Mouse (Mus musculus) hindbrain, embryonic 14.5 days (tissue): ENCODE measurements around the gene Rpl21. TPM values are rescaled to one million over a fixed set of nuclear protein-coding genes. Genes with fewer than 3 reads are reported as not detected.

Source experiments
- ATAC-seq: fragments of 200-750 bp; cut with Nextera tagmentation; 2 replicates; pipeline ENCODE4 v1.8.0; 2017; ENCODE audit warnings: moderate number of reproducible peaks, mild to moderate bottlenecking, moderate TSS enrichment, moderate library complexity; ENCODE audit not compliant: low FRiP score
- DNase-seq: peaks from one replicate; pipeline ENCODE4 v3.0.0-alpha.2; 2015; ENCODE audit warnings: low spot score
- H3K27ac ChIP-seq: fragments of 300-500 bp; sonication (generic); 2 replicates; pipeline ENCODE4 v1.5.1; 2014; ENCODE audit warnings: mild to moderate bottlenecking, moderate library complexity
- H3K27me3 ChIP-seq: fragments of 300-500 bp; sonication (generic); 2 replicates; pipeline ENCODE4 v1.6.1; 2014; ENCODE audit warnings: mild to moderate bottlenecking, low read length, mixed read lengths; ENCODE audit not compliant: control insufficient read depth, insufficient read depth
- H3K36me3 ChIP-seq: fragments of 300-500 bp; sonication (generic); replicated peaks from 2 replicates; pipeline ENCODE4 v1.6.1; 2014; ENCODE audit not compliant: control insufficient read depth, insufficient read depth
- H3K4me1 ChIP-seq: fragments of 300-500 bp; sonication (generic); replicated peaks from 2 replicates; pipeline ENCODE4 v1.6.1; 2014; ENCODE audit warnings: antibody characterized with exemption, low read length, mixed read lengths; ENCODE audit not compliant: control insufficient read depth, insufficient read depth
- H3K4me2 ChIP-seq: fragments of 300-500 bp; sonication (generic); replicated peaks from 2 replicates; pipeline ENCODE4 v1.6.1; 2014; ENCODE audit warnings: mild to moderate bottlenecking, moderate library complexity
- H3K4me3 ChIP-seq: fragments of 300-500 bp; sonication (generic); replicated peaks from 2 replicates; pipeline ENCODE4 v1.5.1; 2014; ENCODE audit warnings: mild to moderate bottlenecking, low read length
- H3K9ac ChIP-seq: fragments of 300-500 bp; sonication (generic); 2 replicates; pipeline ENCODE4 v1.6.1; 2014
- H3K9me3 ChIP-seq: fragments of 300-500 bp; sonication (generic); 2 replicates; pipeline ENCODE4 v1.6.1; 2016; ENCODE audit warnings: low read length; ENCODE audit not compliant: control insufficient read depth
- whole genome bisulfite sequencing: fragments of 180-500 bp; shearing (Covaris S2); extraction: QIAGEN DNeasy Blood & Tissue Kit; methylation state at CpG from one replicate; pipeline ENCODE4 v1.1.7; 2014; 5-methylcytosine and 5-hydroxymethylcytosine counted together
- polyA plus RNA-seq: library from polyadenylated mRNA; unstranded; fragments of >200 nt; fragmentation: Nextera tagmentation; extraction: Ambion mirVana; gene quantifications from 2 replicates; pipeline ENCODE4 v1.2.1, GENCODE M21; 2014

Rpl21 gene
- polyA plus RNA-seq, 1 experiment from 2014 or later = 419 TPM

GRCm38 (mm10) chr5:146818906-146819623 is 13.6 kb upstream of the Rpl21 start:
- no peaks in the 10 kb centered on the region for H3K4me1 ChIP-seq
- no peaks in the 10 kb centered on the region for H3K9me3 ChIP-seq
- no peak overlapping the region for H3K4me2 ChIP-seq
- no peak overlapping the region for H3K4me3 ChIP-seq
- no peaks in the 10 kb centered on the region for H3K27me3 ChIP-seq
- DNase-seq (no peak), ATAC-seq (no peak)
- no peak overlapping the region for H3K9ac ChIP-seq
- no peak overlapping the region for H3K27ac ChIP-seq
- H3K36me3 ChIP-seq = no peaks in the 10 kb centered on the region
- 68% methylated on average over 8 of the region's 8 CpGs for WGBS

GRCm38 (mm10) chr5:146823005-146823404 is 9.7 kb upstream of the Rpl21 start:
- ATAC-seq = no peak

DNA sequence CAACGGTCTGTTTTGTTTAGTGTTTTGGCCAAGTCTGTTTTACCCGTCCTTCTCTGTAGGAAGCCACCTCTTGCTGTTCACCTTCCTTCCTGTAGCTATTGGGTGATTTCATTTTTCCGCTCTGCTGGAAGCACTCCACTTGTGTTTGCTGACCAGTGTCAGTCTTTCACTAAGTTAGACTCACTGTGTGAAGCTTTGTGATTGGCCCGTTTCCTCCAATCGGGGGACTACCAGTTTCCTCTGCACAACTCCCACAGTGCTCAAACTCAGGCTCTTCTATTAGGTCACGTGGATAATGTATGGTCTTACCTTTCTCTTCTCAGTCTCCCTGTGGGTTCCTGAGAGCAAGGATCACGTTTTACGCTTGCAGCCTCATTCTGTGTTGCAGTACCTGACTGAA is 3.2 kb upstream of the Rpl21 start:
- H3K9ac ChIP-seq = no peak overlapping the region
- H3K9me3 ChIP-seq = no peaks in the 10 kb centered on the region
- no peak for ATAC-seq
- peaks cover 5% of the 10 kb centered on the region for H3K36me3 ChIP-seq
- H3K4me1 ChIP-seq = peaks cover 9% of the 10 kb centered on the region
- DNase-seq = no peak
- no peak overlapping the region for H3K27ac ChIP-seq
- no peak overlapping the region for H3K4me2 ChIP-seq
- H3K27me3 ChIP-seq = no peaks in the 10 kb centered on the region
- no peak overlapping the region for H3K4me3 ChIP-seq
- 46% methylated on average over 8 of the region's 8 CpGs for WGBS

More at GRCm38 (mm10) chr5:146823005-146823404, 9.7 kb upstream of the Rpl21 start:
- Histone ChIP-seq H3K4me1 (no peaks in the 10 kb centered on the region), H3K36me3 (no peaks in the 10 kb centered on the region), H3K9ac (no peak overlapping the region), H3K4me2 (no peak overlapping the region), H3K27me3 (no peaks in the 10 kb centered on the region), H3K27ac (no peak overlapping the region), H3K4me3 (no peak overlapping the region), H3K9me3 (no peaks in the 10 kb centered on the region)
- WGBS = 79% methylated on average over 5 of the region's 5 CpGs
- no peak for DNase-seq

- peak overlapping the region; percentile 58 for H3K4me2 ChIP-seq
- peaks cover 34% of the 10 kb centered on the region for H3K36me3 ChIP-seq
- DNase-seq = no peak
- no peak for ATAC-seq
- H3K27ac ChIP-seq = peak overlapping the region; percentile 87
- H3K9me3 ChIP-seq = no peaks in the 10 kb centered on the region
- WGBS = 51% methylated on average over 7 of the region's 7 CpGs
- peak overlapping the region; percentile 76 for H3K9ac ChIP-seq
- H3K27me3 ChIP-seq = no peaks in the 10 kb centered on the region
- H3K4me3 ChIP-seq = peak overlapping the region; percentile 59
- H3K4me1 ChIP-seq = peaks cover 12% of the 10 kb centered on the region
Measured at GRCm38 (mm10) chr5:146832435-146832768, 288 bp upstream of the Rpl21 start.

DNA sequence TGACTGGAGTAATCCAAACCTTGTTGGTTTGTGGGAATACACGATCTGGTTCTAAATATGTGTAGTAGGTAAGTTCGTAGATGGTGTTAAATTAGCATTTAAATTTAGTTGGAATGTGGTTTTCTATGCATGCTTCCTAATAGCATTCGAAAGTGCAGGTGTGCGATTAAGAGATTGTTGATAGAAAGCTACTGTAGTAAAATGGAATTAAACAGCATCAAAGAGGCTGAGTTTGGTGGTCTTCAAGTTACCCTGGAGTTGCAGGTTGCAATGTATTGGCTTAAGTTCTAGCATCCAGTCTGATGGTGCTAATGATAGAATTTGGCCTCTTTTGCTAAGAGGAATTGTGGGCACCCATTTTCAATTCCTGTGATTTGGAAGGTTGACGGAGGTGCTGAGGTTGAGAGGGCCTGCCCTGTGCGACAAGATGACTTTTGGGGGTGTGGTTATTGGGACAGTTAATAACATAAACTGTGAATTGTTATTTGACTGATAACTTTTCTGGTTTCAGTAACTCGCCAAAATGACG is 1.0 kb downstream of the Rpl21 start:
- H3K9me3 ChIP-seq = no peaks in the 10 kb centered on the region
- H3K4me1 ChIP-seq = peaks cover 12% of the 10 kb centered on the region
- peak overlapping the region; percentile 76 for H3K9ac ChIP-seq
- peak overlapping the region; percentile 59 for H3K4me3 ChIP-seq
- no peak for DNase-seq
- H3K4me2 ChIP-seq = peak overlapping the region; percentile 58
- H3K27me3 ChIP-seq = no peaks in the 10 kb centered on the region
- ATAC-seq = no peak
- peaks cover 47% of the 10 kb centered on the region for H3K36me3 ChIP-seq
- H3K27ac ChIP-seq = peak overlapping the region; percentile 87
- WGBS = 27% methylated on average over 8 of the region's 8 CpGs

DNA sequence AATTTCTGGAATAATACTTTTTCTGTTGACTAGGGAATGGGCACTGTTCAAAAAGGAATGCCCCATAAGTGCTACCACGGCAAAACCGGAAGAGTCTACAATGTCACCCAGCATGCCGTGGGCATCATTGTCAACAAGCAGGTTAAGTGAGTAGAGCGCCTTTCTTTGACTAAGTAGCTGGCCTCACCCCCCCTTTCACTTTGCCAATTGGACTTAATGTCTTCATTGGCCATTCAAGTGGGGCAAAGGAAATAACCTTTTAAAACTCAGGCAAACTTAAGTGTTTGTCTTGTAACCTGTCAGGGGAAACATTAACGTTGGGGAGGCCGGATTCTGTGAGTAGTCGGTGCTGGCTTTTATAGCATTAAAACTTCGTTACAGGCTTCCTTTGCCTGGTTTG is 2.3 kb downstream of the Rpl21 start:
- H3K27me3 ChIP-seq = no peaks in the 10 kb centered on the region
- DNase-seq (no peak), ATAC-seq (no peak)
- peaks cover 57% of the 10 kb centered on the region for H3K36me3 ChIP-seq
- H3K4me2 ChIP-seq = no peak overlapping the region
- no peak overlapping the region for H3K9ac ChIP-seq
- peaks cover 12% of the 10 kb centered on the region for H3K4me1 ChIP-seq
- H3K4me3 ChIP-seq = no peak overlapping the region
- H3K9me3 ChIP-seq = no peaks in the 10 kb centered on the region
- no peak overlapping the region for H3K27ac ChIP-seq
- 92% methylated on average over 8 of the region's 8 CpGs for WGBS

GRCm38 (mm10) chr5:146837967-146838720 is 5.5 kb downstream of the Rpl21 start:
- no peak for DNase-seq
- WGBS = 71% methylated on average over 7 of the region's 7 CpGs
- H3K4me1 ChIP-seq = peaks cover 12% of the 10 kb centered on the region
- no peak overlapping the region for H3K9ac ChIP-seq
- no peaks in the 10 kb centered on the region for H3K27me3 ChIP-seq
- H3K9me3 ChIP-seq = no peaks in the 10 kb centered on the region
- no peak for ATAC-seq
- no peak overlapping the region for H3K4me3 ChIP-seq
- peaks cover 57% of the 10 kb centered on the region for H3K36me3 ChIP-seq
- H3K4me2 ChIP-seq = no peak overlapping the region
- H3K27ac ChIP-seq = no peak overlapping the region

DNA sequence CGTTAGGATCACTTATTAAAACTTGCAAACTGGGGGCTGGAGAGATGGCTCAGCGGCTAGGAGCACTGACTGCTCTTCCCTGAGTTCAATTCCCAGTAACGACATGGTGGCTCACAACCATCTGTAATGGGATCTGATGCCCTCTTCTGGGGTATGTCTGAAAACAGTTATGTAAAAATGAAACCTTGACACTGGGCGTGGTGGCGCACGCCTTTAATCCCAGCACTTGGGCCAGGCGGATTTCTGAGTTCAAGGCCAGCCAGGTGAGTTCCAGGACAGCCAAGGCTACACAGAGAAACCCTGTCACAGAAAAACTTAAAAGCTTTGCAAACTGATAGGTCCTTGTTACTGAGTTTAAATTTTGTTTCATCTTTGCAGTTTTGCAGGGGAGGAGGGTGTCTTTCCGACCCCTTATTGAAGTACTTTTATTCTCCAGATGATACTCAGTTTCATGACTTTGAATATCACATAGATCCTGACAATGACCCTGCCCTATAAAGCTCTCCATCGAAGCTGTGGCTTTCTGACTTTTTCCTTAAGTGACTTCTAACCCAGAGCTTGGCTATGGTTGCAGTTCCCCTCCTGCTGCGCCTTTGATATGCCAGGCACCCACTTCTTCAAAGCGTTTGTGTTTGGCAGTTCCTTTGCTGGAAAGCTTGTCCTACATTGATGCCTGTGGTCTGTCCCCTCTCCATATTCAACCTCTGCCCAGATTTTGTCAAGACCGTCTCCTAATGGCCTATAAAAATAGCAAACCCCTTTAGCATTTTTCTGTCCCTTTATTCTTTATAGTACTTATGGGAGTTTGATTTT is 6.4 kb downstream of the Rpl21 start:
- H3K9ac ChIP-seq = no peak overlapping the region
- H3K36me3 ChIP-seq = peaks cover 57% of the 10 kb centered on the region
- H3K4me3 ChIP-seq = no peak overlapping the region
- no peaks in the 10 kb centered on the region for H3K27me3 ChIP-seq
- no peak overlapping the region for H3K4me2 ChIP-seq
- ATAC-seq (no peak), DNase-seq (no peak)
- H3K9me3 ChIP-seq = no peaks in the 10 kb centered on the region
- H3K4me1 ChIP-seq = peaks cover 7% of the 10 kb centered on the region
- H3K27ac ChIP-seq = no peak overlapping the region
- WGBS = 55% methylated on average over 12 of the region's 12 CpGs

DNA sequence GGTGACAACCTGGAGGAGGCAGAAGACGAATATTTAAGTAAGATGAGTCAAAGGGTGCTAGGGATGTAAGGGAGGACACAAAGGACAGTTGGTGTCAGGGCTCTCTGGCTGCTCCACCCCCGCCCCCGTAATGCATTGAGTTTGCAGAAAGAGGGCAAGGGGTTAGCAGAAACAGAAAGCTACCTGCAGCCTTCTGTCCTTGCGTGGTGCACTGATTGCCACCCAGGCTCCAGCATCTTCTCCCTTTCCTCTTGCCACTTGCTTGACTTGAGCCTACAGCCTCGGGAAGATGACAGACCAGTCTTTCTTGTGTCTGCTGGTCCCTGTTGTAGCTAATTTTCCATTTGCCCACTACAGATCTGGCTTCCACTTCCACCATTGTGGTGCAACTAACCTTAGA is 7.1 kb downstream of the Rpl21 start:
- DNase-seq (no peak), ATAC-seq (no peak)
- Histone ChIP-seq H3K4me2 (no peak overlapping the region), H3K9ac (no peak overlapping the region), H3K4me3 (no peak overlapping the region), H3K9me3 (no peaks in the 10 kb centered on the region), H3K4me1 (peaks cover 5% of the 10 kb centered on the region; the same call in 1 of the 2 replicates), H3K36me3 (peaks cover 49% of the 10 kb centered on the region), H3K27me3 (no peaks in the 10 kb centered on the region), H3K27ac (no peak overlapping the region)
- 47% methylated on average over 5 of the region's 5 CpGs for WGBS
